Mouse (Mus musculus) liver, adult 2 months (tissue): Measurements from ENCODE around the gene Olfr642.

Source experiments
- CTCF ChIP-seq: fragments of 200-500 bp; IDR thresholded peaks from 2 replicates; pipeline ENCODE4 v1.5.1; 2011; ENCODE audit warnings: low read depth, low read length, control low read depth
- POLR2A ChIP-seq: fragments of 200-500 bp; IDR thresholded peaks from 2 replicates; pipeline ENCODE4 v1.6.1; 2011; ENCODE audit warnings: low read length, control low read depth; ENCODE audit not compliant: insufficient read depth; ENCODE audit errors: extremely low read depth

GRCm38 (mm10) chr7:104035145-104035544, 17.3 kb downstream of the Olfr642 start, which contains the start of gene Olfr641:
- no peak for TF ChIP-seq POLR2A
- no peak for TF ChIP-seq CTCF
